In the genomic region with DNA sequence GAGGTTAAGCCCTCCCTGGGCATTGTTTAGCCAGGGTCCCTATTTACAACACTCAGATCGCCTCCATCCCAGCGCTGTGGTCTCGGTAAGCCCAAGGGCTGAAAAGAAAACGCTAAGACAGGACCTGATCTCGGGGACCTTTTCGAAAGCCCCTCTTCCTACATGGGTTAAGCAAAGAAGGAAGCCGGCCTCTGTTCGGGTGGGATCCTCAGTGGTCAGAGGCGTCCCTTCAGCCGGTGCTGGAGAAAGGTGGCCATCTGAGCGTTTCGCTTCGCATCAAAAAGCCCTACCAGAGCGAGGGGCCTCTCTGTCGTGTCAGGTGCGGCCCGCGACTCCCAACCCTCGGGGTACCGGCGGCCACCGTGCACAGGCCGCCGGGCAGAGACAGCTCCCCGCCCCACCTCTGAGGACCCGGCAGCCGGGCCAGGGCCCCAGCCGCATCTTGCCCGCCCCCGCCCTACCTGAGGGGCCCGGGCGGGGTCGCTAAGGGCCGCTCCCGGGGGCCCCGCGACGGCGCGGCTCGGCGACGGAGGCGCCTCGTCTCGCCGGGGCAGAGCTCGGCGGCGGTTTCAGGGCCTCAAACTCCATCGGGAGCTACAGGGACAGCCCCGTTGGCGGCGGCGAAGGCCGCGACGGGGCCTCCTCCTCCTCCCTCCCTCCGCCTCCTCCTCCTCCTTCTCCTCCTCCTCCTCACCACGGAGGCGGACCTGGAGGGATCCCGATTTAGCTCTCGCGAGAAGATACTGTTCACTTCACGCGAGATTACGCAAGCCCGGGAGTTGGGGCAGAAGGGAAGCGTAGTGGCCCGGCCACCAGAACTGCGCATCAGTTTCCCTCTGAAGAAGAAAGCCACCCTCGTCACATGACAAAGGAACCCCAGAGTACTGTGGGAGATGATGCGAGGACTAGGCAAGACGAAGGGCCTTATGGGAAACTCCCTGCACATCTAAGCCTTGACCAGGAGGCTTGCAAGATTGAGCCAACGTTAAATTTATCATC, we compare ENCODE assay signal across 8 mouse cellular contexts. TPM values are rescaled to one million over a fixed set of nuclear protein-coding genes. Genes with fewer than 3 reads are reported as not detected.
DNase-seq lines count a peak whose midpoint lies in the region; ATAC-seq and TF ChIP-seq lines count a peak whose summit lies in the region.

A gene (minus strand): TSS at position 598 of the 999 bp plus-strand sequence.

- peak within 1 kb of the TSS; percentile 99 for H3K27ac ChIP-seq in hindbrain, embryonic 10.5 days
- H3K27ac ChIP-seq in lung, postnatal 0 days (ENCODE audit: low read length), result peak within 1 kb of the TSS; percentile 95

- under 1% methylated on average over 75 of the region's 75 CpGs for WGBS in hindbrain, embryonic 10.5 days
- under 1% methylated on average over 63 of the region's 75 CpGs for WGBS in lung, postnatal 0 days

- H3K9ac ChIP-seq in lung, postnatal 0 days (replicated peaks; ENCODE audit: low read depth), result peak within 1 kb of the TSS; percentile 98

- H3K36me3 ChIP-seq in hindbrain, embryonic 10.5 days, result peaks cover 15% of the 10 kb centered on the region
- H3K36me3 ChIP-seq in lung, postnatal 0 days (ENCODE audit: insufficient read depth, low read length), result no peaks in the 10 kb centered on the region

- peak within 1 kb of the TSS; percentile 93 for H3K4me3 ChIP-seq in hindbrain, embryonic 10.5 days
- H3K4me3 ChIP-seq in lung, postnatal 0 days (ENCODE audit: low read depth, low read length), result peak within 1 kb of the TSS; percentile 99

- TF ChIP-seq EP300 in lung, postnatal 0 days (IDR thresholded peaks at IDR 0.05), result peak; percentile 73

- peak within 1 kb of the TSS; percentile 78 for H3K4me2 ChIP-seq in lung, postnatal 0 days (replicated peaks; ENCODE audit: low read depth, low read length)

- H3K27me3 ChIP-seq in hindbrain, embryonic 10.5 days (ENCODE audit: insufficient read depth, poor library complexity, severe bottlenecking), result no peaks in the 10 kb centered on the region
- H3K27me3 ChIP-seq in lung, postnatal 0 days (replicated peaks; ENCODE audit: insufficient read depth, low read length), result no peaks in the 10 kb centered on the region

- ATAC-seq in frontal cortex, adult (ENCODE audit: low TSS enrichment), result peak; percentile 99
- ATAC-seq in lung, postnatal 0 days, result peak; percentile 99

- peak; percentile 99 for DNase-seq in MN1 (ENCODE audit: low spot score)
- peak; percentile 97 for DNase-seq in cerebellum, adult 9-10 months
- peak; percentile 96 for DNase-seq in hindbrain, embryonic 10.5 days (ENCODE audit: low spot score)
- DNase-seq in layer of hippocampus, adult 9-11 months, result peak; percentile 97
- peak; percentile 99 for DNase-seq in lung, postnatal 0 days (ENCODE audit: low spot score)
- peak; percentile 91 for DNase-seq in ovary, postnatal 14 days (ENCODE audit: low spot score)
- peak; percentile 94 for DNase-seq in thymus, postnatal 14 days

- H3K9me3 ChIP-seq in hindbrain, embryonic 10.5 days, result no peaks in the 10 kb centered on the region
- no peaks in the 10 kb centered on the region for H3K9me3 ChIP-seq in lung, postnatal 0 days (ENCODE audit: low read length)

- peaks cover 11% of the 10 kb centered on the region for H3K4me1 ChIP-seq in hindbrain, embryonic 10.5 days (replicated peaks)
- no peaks in the 10 kb centered on the region for H3K4me1 ChIP-seq in lung, postnatal 0 days (ENCODE audit: insufficient read depth, low read depth, low read length)

- no peak for TF ChIP-seq CTCF in lung, postnatal 0 days (IDR thresholded peaks at IDR 0.05)

RNA-seq across cellular contexts. Expression of the gene that starts here (rescaled TPM):
- 18.3 and 19.3 TPM in 2 replicates for polyA plus RNA-seq in hindbrain, embryonic 10.5 days (2016; fragmentation: Nextera tagmentation; extraction: Ambion mirVana)
- polyA plus RNA-seq in lung, postnatal 0 days (2015; fragmentation: Nextera tagmentation; extraction: Ambion mirVana), result 7.6 and 9.3 TPM in 2 replicates

Comparison
In these comparisons a context has a peak if more than half of its experiments do, and no peak if none do; other contexts are left out.
1. Peak in every context shown above with its lines: DNase-seq, ATAC-seq, H3K4me3 ChIP-seq and H3K27ac ChIP-seq.